Comparison of ENCODE assay signal across 26 mouse cellular contexts in genomic region chrX:158423554-158424258, GRCm38 (mm10).
DNase-seq lines count a peak whose midpoint lies in the region; ATAC-seq and TF ChIP-seq lines count a peak whose summit lies in the region.
"Had no signal": no experiment of that assay in that cellular context is flagged by ENCODE, and none has a peak within 500 bp of the region (broad histone marks: within the 10 kb centered on the region; RNA-seq: fewer than 3 reads in every experiment).

No protein-coding gene starts in this region.

- 50% methylated on average over 2 of the region's 2 CpGs for WGBS in forebrain, embryonic 16.5 days
- 71% methylated on average over 2 of the region's 2 CpGs for WGBS in forebrain, embryonic 10.5 days
- WGBS in lung, embryonic 14.5 days: 50% methylated on average over 2 of the region's 2 CpGs
- 57% methylated on average over 2 of the region's 2 CpGs for WGBS in stomach, embryonic 15.5 days

- H3K9ac ChIP-seq in forebrain, embryonic 16.5 days (replicated peaks; ENCODE audit: low read depth, low read length): no peak overlapping the region
- no peak overlapping the region for H3K9ac ChIP-seq in lung, embryonic 14.5 days
- no peak overlapping the region for H3K9ac ChIP-seq in stomach, embryonic 15.5 days
- H3K9ac ChIP-seq: hindbrain, embryonic 15.5 days; liver, embryonic 12.5 days; neural tube, embryonic 15.5 days had no signal

- 0 out of 2 replicates have a peak, but pooled peaks have one; percentile 36 for ATAC-seq in forebrain, embryonic 16.5 days
- ATAC-seq in lung, embryonic 14.5 days (ENCODE audit: insufficient read depth): peak; percentile 75; the same call in 1 of the 2 replicates
- ATAC-seq in stomach, embryonic 15.5 days (ENCODE audit: insufficient read depth, low FRiP score, low read depth): 0 out of 2 replicates have a peak, but pooled peaks have one; percentile 43
- ATAC-seq in erythroblast, adult 5-6 weeks (replicated peaks; ENCODE audit: low FRiP score, poor library complexity, severe bottlenecking): no peak
- ATAC-seq: activated CD4-positive, CD25-positive, alpha-beta regulatory T cell, adult 4 months; liver, embryonic 12.5 days had no signal

- no peaks in the 10 kb centered on the region for H3K27me3 ChIP-seq in forebrain, embryonic 16.5 days (replicated peaks; ENCODE audit: control insufficient read depth, insufficient read depth, low read length)
- peaks cover 71% of the 10 kb centered on the region for H3K27me3 ChIP-seq in forebrain, embryonic 10.5 days (ENCODE audit: poor library complexity, severe bottlenecking)
- no peaks in the 10 kb centered on the region for H3K27me3 ChIP-seq in lung, embryonic 14.5 days (ENCODE audit: insufficient read depth, low read length)
- no peaks in the 10 kb centered on the region for H3K27me3 ChIP-seq in stomach, embryonic 15.5 days (replicated peaks)
- H3K27me3 ChIP-seq: hindbrain, embryonic 15.5 days; liver, embryonic 12.5 days; neural tube, embryonic 15.5 days had no signal

- no peaks in the 10 kb centered on the region for H3K9me3 ChIP-seq in forebrain, embryonic 16.5 days (ENCODE audit: control insufficient read depth, low read length)
- H3K9me3 ChIP-seq in forebrain, embryonic 10.5 days: no peaks in the 10 kb centered on the region
- no peaks in the 10 kb centered on the region for H3K9me3 ChIP-seq in lung, embryonic 14.5 days (ENCODE audit: low read depth, low read length)
- H3K9me3 ChIP-seq in stomach, embryonic 15.5 days: no peaks in the 10 kb centered on the region
- H3K9me3 ChIP-seq: hindbrain, embryonic 15.5 days; limb, embryonic 10.5 days; liver, embryonic 12.5 days; neural tube, embryonic 15.5 days had no signal

- H3K4me3 ChIP-seq in forebrain, embryonic 16.5 days (replicated peaks; ENCODE audit: low read length): no peak overlapping the region
- H3K4me3 ChIP-seq in forebrain, embryonic 10.5 days: no peak overlapping the region
- no peak overlapping the region for H3K4me3 ChIP-seq in lung, embryonic 14.5 days (ENCODE audit: low read depth, low read length)
- H3K4me3 ChIP-seq in stomach, embryonic 15.5 days (replicated peaks): no peak overlapping the region
- H3K4me3 ChIP-seq: erythroblast, embryonic 14.5 days; hindbrain, embryonic 15.5 days; layer of hippocampus, adult 2 months; left cerebral cortex, adult 2 months; limb, embryonic 10.5 days; liver, embryonic 12.5 days; myocyte; neural tube, embryonic 15.5 days had no signal

- no peak overlapping the region for H3K4me2 ChIP-seq in forebrain, embryonic 16.5 days (ENCODE audit: low read length)
- no peak overlapping the region for H3K4me2 ChIP-seq in lung, embryonic 14.5 days
- no peak overlapping the region for H3K4me2 ChIP-seq in stomach, embryonic 15.5 days
- H3K4me2 ChIP-seq: heart, embryonic 11.5 days; hindbrain, embryonic 15.5 days; liver, embryonic 12.5 days; neural tube, embryonic 15.5 days had no signal

- no peak for TF ChIP-seq CTCF in lung, embryonic 14.5 days (IDR thresholded peaks at IDR 0.05; ENCODE audit: low read depth)

- no peaks in the 10 kb centered on the region for H3K4me1 ChIP-seq in forebrain, embryonic 16.5 days (replicated peaks; ENCODE audit: control insufficient read depth, insufficient read depth, low read length)
- H3K4me1 ChIP-seq in forebrain, embryonic 10.5 days: peaks cover 6% of the 10 kb centered on the region; the same call in 1 of the 2 replicates
- no peaks in the 10 kb centered on the region for H3K4me1 ChIP-seq in lung, embryonic 14.5 days (ENCODE audit: insufficient read depth)
- H3K4me1 ChIP-seq in stomach, embryonic 15.5 days: no peaks in the 10 kb centered on the region
- H3K4me1 ChIP-seq: hindbrain, embryonic 15.5 days; limb, embryonic 10.5 days; liver, embryonic 12.5 days; neural tube, embryonic 15.5 days had no signal

- no peak for DNase-seq in forebrain, embryonic 10.5 days (ENCODE audit: extremely low spot score, low spot score)
- DNase-seq in embryo, embryonic 9.5 days (ENCODE audit: extremely low spot score): peak; percentile 27
- peak; percentile 9 for DNase-seq in lung, embryonic 14.5 days
- DNase-seq in thymus, postnatal 36 days: no peak
- DNase-seq in layer of hippocampus, adult 9-10 months (ENCODE audit: low spot score): no peak
- DNase-seq: adrenal gland, postnatal 14 days; cerebellum, adult 8-10 months; heart, postnatal 36 days; kidney, adult 11 months; kidney, postnatal 10 days; midbrain, embryonic 14.5 days; thymus, postnatal 25 days had no signal

- no peak overlapping the region for H3K27ac ChIP-seq in forebrain, embryonic 16.5 days (ENCODE audit: low read length)
- H3K27ac ChIP-seq in forebrain, embryonic 10.5 days: no peak overlapping the region
- H3K27ac ChIP-seq in lung, embryonic 14.5 days (ENCODE audit: low read depth): no peak overlapping the region
- H3K27ac ChIP-seq in stomach, embryonic 15.5 days: no peak overlapping the region
- H3K27ac ChIP-seq: hindbrain, embryonic 15.5 days; layer of hippocampus, adult 2 months; left cerebral cortex, adult 2 months; limb, embryonic 10.5 days; liver, embryonic 12.5 days; macrophage; neural tube, embryonic 15.5 days had no signal

- no peaks in the 10 kb centered on the region for H3K36me3 ChIP-seq in forebrain, embryonic 16.5 days (ENCODE audit: control insufficient read depth, insufficient read depth)
- no peaks in the 10 kb centered on the region for H3K36me3 ChIP-seq in forebrain, embryonic 10.5 days (replicated peaks)
- H3K36me3 ChIP-seq in lung, embryonic 14.5 days (ENCODE audit: insufficient read depth): no peaks in the 10 kb centered on the region
- H3K36me3 ChIP-seq in stomach, embryonic 15.5 days: no peaks in the 10 kb centered on the region
- H3K36me3 ChIP-seq: hindbrain, embryonic 15.5 days; limb, embryonic 10.5 days; liver, embryonic 12.5 days; neural tube, embryonic 15.5 days had no signal

Comparison
In these comparisons a context has a peak if more than half of its experiments do, and no peak if none do; other contexts are left out.
1. DNase-seq: peak in embryo, embryonic 9.5 days (single experiment) and lung, embryonic 14.5 days (single experiment); none in forebrain, embryonic 10.5 days (single experiment), thymus, postnatal 36 days (0 of 2) and layer of hippocampus, adult 9-10 months (single experiment).